Mouse (Mus musculus) CD4-positive naive resting alpha-beta T cell, adult 76 days (primary cell): Measurements from ENCODE around the gene Proser3. TPM values are rescaled to one million over a fixed set of nuclear protein-coding genes. Genes with fewer than 3 reads are reported as not detected.

Experiments
- total RNA-seq: library from RNA; stranded (reverse); gene quantifications from one replicate; pipeline ENCODE4 v1.2.4, GENCODE M21; 2023

The Proser3 gene
- total RNA-seq, result 8.9 TPM

GRCm38 (mm10) chr7:30552102-30553020, at the start of gene Proser3, which contains the start of gene Hspb6:
Gene Proser3 (minus strand): TSS chr7:30552299.
Gene Hspb6 (plus strand): TSS chr7:30552178.

GRCm38 (mm10) chr7:30598786-30599185, 46.7 kb upstream of the Proser3 start, which contains the start of gene Zbtb32:
Gene Zbtb32 (minus strand): TSS chr7:30598909.

GRCm38 (mm10) chr7:30588676-30589434, 36.8 kb upstream of the Proser3 start, which contains the start of gene Kmt2b:
Gene Kmt2b (minus strand): TSS chr7:30588726.

GRCm38 (mm10) chr7:30564970-30565571, 13.0 kb upstream of the Proser3 start, which contains the start of gene Igflr1:
Gene Igflr1 (plus strand): TSS chr7:30565427.

GRCm38 (mm10) chr7:30563117-30563905, 11.2 kb upstream of the Proser3 start, which contains the start of the genes U2af1l4, Gm49396 and Psenen:
Gene U2af1l4 (plus strand): TSS chr7:30563301.
Gene Gm49396 (plus strand): TSS chr7:30563344.
Gene Psenen (minus strand): TSS chr7:30563627.

GRCm38 (mm10) chr7:30559443-30559954, 7.4 kb upstream of the Proser3 start, which contains the start of gene Lin37:
Gene Lin37 (minus strand): TSS chr7:30559838.

GRCm38 (mm10) chr7:30534633-30535577, 17.2 kb downstream of the Proser3 start, which contains the start of gene Arhgap33:
Gene Arhgap33 (minus strand): TSS chr7:30535060.

GRCm38 (mm10) chr7:30493401-30493931, 58.6 kb downstream of the Proser3 start, which contains the start of gene Prodh2:
Gene Prodh2 (plus strand): TSS chr7:30493622.

Other genes starting within 250 kb of the Proser3 start
- gene Alkbh6, start 243.6 kb downstream of the Proser3 start, total RNA-seq, result 64.0 TPM
- gene Syne4, start 237.5 kb downstream of the Proser3 start, total RNA-seq, result 6.4 TPM
- 5.8 TPM for gene E130208F15Rik, start 230.6 kb downstream of the Proser3 start, total RNA-seq
- gene Sdhaf1, start 228.4 kb downstream of the Proser3 start, total RNA-seq, result 14.3 TPM
- not detected for gene Lrfn3, start 189.5 kb downstream of the Proser3 start, total RNA-seq
- gene Tyrobp, start 138.5 kb downstream of the Proser3 start, total RNA-seq, result 30.8 TPM
- 153 TPM for gene Hcst, start 132.4 kb downstream of the Proser3 start, total RNA-seq
- gene Nfkbid, start 130.6 kb downstream of the Proser3 start, total RNA-seq, result 83.8 TPM
- gene Aplp1, start 106.8 kb downstream of the Proser3 start, total RNA-seq, result 1.3 TPM
- gene Kirrel2, start 94.6 kb downstream of the Proser3 start, total RNA-seq, result not detected
- 0.29 TPM for gene Nphs1, start 94.0 kb downstream of the Proser3 start, total RNA-seq
- gene Prodh2, start 58.7 kb downstream of the Proser3 start, total RNA-seq, result not detected
- gene Arhgap33, start 17.2 kb downstream of the Proser3 start, total RNA-seq, result 5.4 TPM
- gene Hspb6, start 121 bp downstream of the Proser3 start, total RNA-seq, result 1.5 TPM
- 34.1 TPM for gene Lin37, start 7.5 kb upstream of the Proser3 start, total RNA-seq
- 62.4 TPM for gene U2af1l4, start 11.0 kb upstream of the Proser3 start, total RNA-seq
- 24.2 TPM for gene Gm49396, start 11.0 kb upstream of the Proser3 start, total RNA-seq
- 122 TPM for gene Psenen, start 11.3 kb upstream of the Proser3 start, total RNA-seq
- 36.2 TPM for gene Igflr1, start 13.1 kb upstream of the Proser3 start, total RNA-seq
- gene Kmt2b, start 36.4 kb upstream of the Proser3 start, total RNA-seq, result 101 TPM
- not detected for gene Zbtb32, start 46.6 kb upstream of the Proser3 start, total RNA-seq
- not detected for gene Upk1a, start 60.5 kb upstream of the Proser3 start, total RNA-seq
- gene Cox6b1, start 73.9 kb upstream of the Proser3 start, total RNA-seq, result 159 TPM
- not detected for gene Etv2, start 83.6 kb upstream of the Proser3 start, total RNA-seq
- 95.6 TPM for gene Rbm42, start 98.0 kb upstream of the Proser3 start, total RNA-seq
- 33.8 TPM for gene Haus5, start 112.7 kb upstream of the Proser3 start, total RNA-seq
- gene Pmis2, start 119.3 kb upstream of the Proser3 start, total RNA-seq, result not detected
- gene 2200002J24Rik, start 146.6 kb upstream of the Proser3 start, total RNA-seq, result not detected
- gene Atp4a, start 159.9 kb upstream of the Proser3 start, total RNA-seq, result not detected
- gene Tmem147, start 177.2 kb upstream of the Proser3 start, total RNA-seq, result 29.7 TPM
- not detected for gene Gapdhs, start 191.4 kb upstream of the Proser3 start, total RNA-seq
- 6.8 TPM for gene Sbsn, start 199.2 kb upstream of the Proser3 start, total RNA-seq
- not detected for gene Dmkn, start 211.5 kb upstream of the Proser3 start, total RNA-seq
- not detected for gene Krtdap, start 235.6 kb upstream of the Proser3 start, total RNA-seq